In the genomic region with DNA sequence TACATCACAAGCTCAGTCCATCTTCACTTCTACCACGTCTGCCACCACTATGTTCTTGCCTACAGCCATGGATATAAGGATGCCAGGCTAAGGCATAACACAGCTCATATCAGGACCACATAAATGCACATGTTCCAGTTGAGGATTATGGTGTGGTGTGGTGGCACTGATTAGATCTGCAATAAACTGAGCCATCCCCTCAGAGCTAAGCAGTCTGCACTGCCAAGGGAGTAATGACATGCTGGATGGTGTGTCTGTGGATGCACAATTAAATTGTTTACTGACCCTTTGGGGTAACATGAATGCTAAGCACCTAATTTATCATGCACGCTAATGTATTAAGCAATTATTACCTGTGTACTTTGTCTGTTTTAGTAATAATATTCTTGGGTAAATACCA, we compare ENCODE assay signal across 25 mouse cellular contexts.
A peak's percentile ranks its signal among the peaks of the same experiment; 100 is the strongest.
DNase-seq lines count a peak whose midpoint lies in the region; ATAC-seq and TF ChIP-seq lines count a peak whose summit lies in the region.
"Had no signal": no experiment of that assay in that cellular context is flagged by ENCODE, and none has a peak within 500 bp of the region (broad histone marks: within the 10 kb centered on the region; RNA-seq: fewer than 3 reads in every experiment).

No protein-coding gene starts in this region.

- no peaks in the 10 kb centered on the region for H3K27me3 ChIP-seq in hindbrain, embryonic 13.5 days
- no peaks in the 10 kb centered on the region for H3K27me3 ChIP-seq in hindbrain, postnatal 0 days (ENCODE audit: insufficient read depth, low read length)
- H3K27me3 ChIP-seq in megakaryocyte, embryonic 14.5 days (replicated peaks) = no peaks in the 10 kb centered on the region
- no peaks in the 10 kb centered on the region for H3K27me3 ChIP-seq in neural tube, embryonic 12.5 days (replicated peaks)
- H3K27me3 ChIP-seq in neural tube, embryonic 15.5 days (replicated peaks) = no peaks in the 10 kb centered on the region
- H3K27me3 ChIP-seq: forebrain, embryonic 13.5 days; heart, embryonic 13.5 days; hindbrain, embryonic 15.5 days had no signal

- DNase-seq in hindbrain, postnatal 0 days (ENCODE audit: low spot score) = no peak
- DNase-seq in gastrocnemius, postnatal 25 days = no peak
- DNase-seq: adrenal gland, postnatal 10 days; adrenal gland, postnatal 36 days; B cell, adult 2 months; cerebellum, adult 18-20 months; cerebellum, adult 9-10 months; cerebellum, postnatal 14 days; gastrocnemius, postnatal 10 days; heart, adult 18-20 months; heart, postnatal 14 days; heart, postnatal 4 days had no signal

- no peaks in the 10 kb centered on the region for H3K9me3 ChIP-seq in hindbrain, embryonic 13.5 days
- no peaks in the 10 kb centered on the region for H3K9me3 ChIP-seq in hindbrain, postnatal 0 days (ENCODE audit: low read length)
- H3K9me3 ChIP-seq in megakaryocyte, embryonic 14.5 days = 0 out of 2 replicates have a peak, but pooled peaks cover 5% of the 10 kb centered on the region
- no peaks in the 10 kb centered on the region for H3K9me3 ChIP-seq in neural tube, embryonic 12.5 days
- H3K9me3 ChIP-seq in neural tube, embryonic 15.5 days (replicated peaks) = no peaks in the 10 kb centered on the region
- H3K9me3 ChIP-seq: forebrain, embryonic 10.5 days; forebrain, embryonic 13.5 days; G1E; heart, embryonic 13.5 days; hindbrain, embryonic 15.5 days had no signal

- no peak overlapping the region for H3K9ac ChIP-seq in hindbrain, embryonic 13.5 days
- no peak overlapping the region for H3K9ac ChIP-seq in hindbrain, postnatal 0 days (replicated peaks; ENCODE audit: low read length)
- H3K9ac ChIP-seq in neural tube, embryonic 12.5 days = no peak overlapping the region
- no peak overlapping the region for H3K9ac ChIP-seq in neural tube, embryonic 15.5 days (replicated peaks)
- H3K9ac ChIP-seq: forebrain, embryonic 13.5 days; heart, embryonic 13.5 days; hindbrain, embryonic 15.5 days had no signal

- no peak for TF ChIP-seq CTCF in hindbrain, postnatal 0 days (IDR thresholded peaks at IDR 0.05; ENCODE audit: low read depth)

- WGBS in hindbrain, embryonic 13.5 days = 72% methylated on average over 2 of the region's 2 CpGs
- WGBS in hindbrain, postnatal 0 days = 85% methylated on average over 2 of the region's 2 CpGs
- 73% methylated on average over 2 of the region's 2 CpGs for WGBS in neural tube, embryonic 12.5 days
- 41% methylated on average over 2 of the region's 2 CpGs for WGBS in neural tube, embryonic 15.5 days

- H3K4me2 ChIP-seq in hindbrain, embryonic 13.5 days = no peak overlapping the region
- no peak overlapping the region for H3K4me2 ChIP-seq in hindbrain, postnatal 0 days (ENCODE audit: low read depth, low read length)
- no peak overlapping the region for H3K4me2 ChIP-seq in neural tube, embryonic 12.5 days (replicated peaks)
- H3K4me2 ChIP-seq in neural tube, embryonic 15.5 days = no peak overlapping the region
- H3K4me2 ChIP-seq: forebrain, embryonic 13.5 days; heart, embryonic 13.5 days; hindbrain, embryonic 15.5 days had no signal

- no peak overlapping the region for H3K27ac ChIP-seq in hindbrain, embryonic 13.5 days
- no peak overlapping the region for H3K27ac ChIP-seq in hindbrain, postnatal 0 days
- H3K27ac ChIP-seq in neural tube, embryonic 12.5 days = no peak overlapping the region
- H3K27ac ChIP-seq in neural tube, embryonic 15.5 days (replicated peaks) = no peak overlapping the region
- H3K27ac ChIP-seq: forebrain, embryonic 10.5 days; forebrain, embryonic 13.5 days; heart, embryonic 13.5 days; hindbrain, embryonic 15.5 days had no signal

- peaks cover 24% of the 10 kb centered on the region for H3K4me1 ChIP-seq in hindbrain, embryonic 13.5 days (replicated peaks)
- peaks cover 15% of the 10 kb centered on the region for H3K4me1 ChIP-seq in hindbrain, postnatal 0 days (ENCODE audit: insufficient read depth, low read length)
- no peaks in the 10 kb centered on the region for H3K4me1 ChIP-seq in megakaryocyte, embryonic 14.5 days
- peaks cover 9% of the 10 kb centered on the region; the same call in 1 of the 2 replicates for H3K4me1 ChIP-seq in neural tube, embryonic 12.5 days
- peaks cover 21% of the 10 kb centered on the region for H3K4me1 ChIP-seq in neural tube, embryonic 15.5 days

- no peak overlapping the region for H3K4me3 ChIP-seq in hindbrain, embryonic 13.5 days
- H3K4me3 ChIP-seq in hindbrain, postnatal 0 days (ENCODE audit: low read length) = no peak overlapping the region
- H3K4me3 ChIP-seq in megakaryocyte, embryonic 14.5 days (replicated peaks) = peak overlapping the region; percentile 26
- no peak overlapping the region for H3K4me3 ChIP-seq in neural tube, embryonic 12.5 days
- H3K4me3 ChIP-seq in neural tube, embryonic 15.5 days (replicated peaks) = no peak overlapping the region
- H3K4me3 ChIP-seq: forebrain, embryonic 10.5 days; forebrain, embryonic 13.5 days; heart, embryonic 13.5 days; hindbrain, embryonic 15.5 days had no signal

- peak; percentile 46; the same call in 1 of the 2 replicates for ATAC-seq in hindbrain, embryonic 13.5 days (ENCODE audit: low FRiP score)
- no peak for ATAC-seq in hindbrain, postnatal 0 days
- no peak for ATAC-seq in megakaryocyte, adult 5-6 weeks (ENCODE audit: poor library complexity, severe bottlenecking)
- ATAC-seq in neural tube, embryonic 12.5 days (ENCODE audit: low FRiP score, low read depth) = peak; percentile 33; the same call in 1 of the 2 replicates
- ATAC-seq in neural tube, embryonic 15.5 days (ENCODE audit: low FRiP score) = no peak
- ATAC-seq: forebrain, embryonic 13.5 days; forebrain, embryonic 16.5 days; inflammation-experienced regulatory T-cells, adult 6 months; Patski had no signal

- H3K36me3 ChIP-seq in hindbrain, embryonic 13.5 days = no peaks in the 10 kb centered on the region
- no peaks in the 10 kb centered on the region for H3K36me3 ChIP-seq in hindbrain, postnatal 0 days (ENCODE audit: insufficient read depth, low read length)
- H3K36me3 ChIP-seq in megakaryocyte, embryonic 14.5 days (replicated peaks; ENCODE audit: low read length) = no peaks in the 10 kb centered on the region
- no peaks in the 10 kb centered on the region for H3K36me3 ChIP-seq in neural tube, embryonic 12.5 days
- no peaks in the 10 kb centered on the region for H3K36me3 ChIP-seq in neural tube, embryonic 15.5 days
- H3K36me3 ChIP-seq: forebrain, embryonic 10.5 days; G1E; heart, embryonic 13.5 days; hindbrain, embryonic 15.5 days had no signal

Comparison
In these comparisons a context has a peak if more than half of its experiments do, and no peak if none do; other contexts are left out.
1. ATAC-seq: peak in hindbrain, embryonic 13.5 days (single experiment) and neural tube, embryonic 12.5 days (single experiment); none in hindbrain, postnatal 0 days (single experiment), megakaryocyte, adult 5-6 weeks (single experiment) and neural tube, embryonic 15.5 days (single experiment).